Mouse (Mus musculus) Patski (cell line): Measurements from ENCODE around the gene Ggt7. TPM values are rescaled to one million over a fixed set of nuclear protein-coding genes. Genes with fewer than 3 reads are reported as not detected.
"Not testable (repeated sequence)": the region's sequence is repeated elsewhere in the genome, so short reads cannot be mapped to it uniquely, and the experiment has no call there.

Experiments
- ATAC-seq: fragments of 100-300 bp; one replicate; pipeline ENCODE4 v1.8.0; 2021
- CTCF ChIA-PET: fragments of 350-600 bp; sonication (Branson Sonifier 250); formaldehyde crosslinking; loops from one replicate; lab custom pipeline; 2022; ENCODE audit warnings: inconsistent platforms; lab: Charles Lee
- POLR2A ChIA-PET: fragments of 350-600 bp; sonication (Branson Sonifier 250); formaldehyde crosslinking; loops from one replicate; lab custom pipeline; 2022; ENCODE audit warnings: antibody characterized with exemption, inconsistent platforms; lab: Charles Lee
- DNase-seq: peaks from one replicate; pipeline ENCODE4 v3.0.0-alpha.2; 2011; ENCODE audit warnings: low read depth, low spot score
- H3K27me3 ChIP-seq: fragments of 371-371 bp; one replicate; pipeline ENCODE4 v1.5.1; 2021
- CTCF ChIP-seq: fragments of 100-300 bp; IDR thresholded peaks from one replicate; pipeline ENCODE4 v1.5.1; 2021
- in situ Hi-C: fragments of 300-500 bp; cut with MboI; formaldehyde crosslinking; loops from 3 replicates; pipeline ENCODE4 v1.11.1; 2018; ENCODE audit warnings: low pct_unique_long_range_greater_than_20kb, mixed read lengths
- polyA plus RNA-seq: library from polyadenylated mRNA; unstranded; gene quantifications from one replicate; pipeline ENCODE4 v1.2.3, GENCODE M21; 2021

The Ggt7 gene
- polyA plus RNA-seq, 1 experiment from 2014 or later = 27.0 TPM

DNA sequence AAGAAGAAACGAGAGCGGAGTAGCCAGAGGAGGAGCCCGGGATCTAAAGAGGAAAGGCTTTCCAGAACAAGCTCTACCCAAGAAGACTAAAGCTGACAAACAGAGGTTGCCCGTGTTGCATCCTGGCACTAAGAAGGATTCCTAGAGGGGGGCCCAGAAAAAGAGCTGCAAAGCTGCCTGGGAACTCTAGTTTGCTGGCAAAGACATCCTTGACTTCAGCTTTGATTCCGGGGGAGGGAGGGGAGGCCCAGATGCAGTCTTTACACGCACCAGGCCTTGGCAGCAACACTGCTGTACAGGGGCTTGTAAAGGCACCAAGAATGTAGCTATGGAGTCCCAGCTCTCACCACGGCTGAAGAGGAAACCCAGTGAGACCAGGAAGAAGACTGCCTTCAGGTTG lies 64.4 kb downstream of the Ggt7 start:
- no peak for TF ChIP-seq CTCF
- ChIA-PET CTCF (interaction anchor here (1.1 to 1.4 kb wide), 2 partner anchors 10 to 16 kb away, joined by 3 to 5 read pairs; no protein-coding TSS in a partner anchor), POLR2A (no interaction called here)
- ATAC-seq = no peak
- DNase-seq = no peak
- in situ Hi-C loops = no loop called here
- H3K27me3 ChIP-seq = no peaks in the 10 kb centered on the region

DNA sequence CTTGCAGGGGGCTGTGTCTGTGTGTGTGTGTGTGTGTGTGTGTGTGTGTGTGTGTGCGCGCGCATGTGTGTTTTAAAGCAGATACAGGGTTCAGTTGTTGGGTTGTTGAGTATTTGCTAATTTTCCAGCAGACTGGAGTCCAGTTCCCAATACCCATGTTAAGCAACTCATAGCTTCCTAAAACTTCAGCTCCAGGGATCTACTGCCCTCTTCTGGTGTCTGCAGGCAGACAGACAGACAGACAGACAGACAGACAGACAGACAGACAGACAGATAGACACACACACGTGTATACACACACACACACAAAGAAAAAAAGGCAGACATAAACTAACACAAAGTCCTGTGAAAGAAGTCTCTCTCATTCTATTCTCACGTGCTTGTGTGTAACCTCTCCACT lies 66.8 kb downstream of the Ggt7 start:
- DNase-seq (no peak), ATAC-seq (no peak)
- no peak for TF ChIP-seq CTCF
- CTCF ChIA-PET = interaction anchor here (1.4 to 1.6 kb wide), 2 partner anchors 13 to 14 kb away, joined by 3 to 4 read pairs; no protein-coding TSS in a partner anchor
- no peaks in the 10 kb centered on the region for H3K27me3 ChIP-seq
- in situ Hi-C loops = no loop called here
- POLR2A ChIA-PET = no interaction called here

DNA sequence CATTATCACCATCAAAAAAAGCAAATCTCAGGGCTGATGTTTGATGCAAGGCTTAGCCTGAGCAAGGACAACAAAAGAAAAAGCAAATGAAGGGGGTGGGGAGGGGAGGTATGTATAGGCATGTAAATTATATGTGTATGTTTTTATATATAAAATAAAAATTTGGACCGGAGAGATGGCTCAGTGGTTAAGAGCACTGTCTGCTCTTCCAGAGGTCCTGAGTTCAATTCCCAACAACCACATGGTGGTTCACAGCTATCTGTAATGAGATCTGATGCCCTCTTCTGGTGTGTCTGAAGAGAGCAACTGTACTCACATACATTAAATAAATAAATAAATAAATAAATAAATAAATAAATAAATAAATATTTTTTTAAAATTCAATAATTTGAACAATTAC lies 70.1 kb downstream of the Ggt7 start:
- CTCF ChIA-PET, H3K27me3 ChIP-seq, in situ Hi-C loops, DNase-seq, POLR2A ChIA-PET, ATAC-seq: not testable (repeated sequence)

DNA sequence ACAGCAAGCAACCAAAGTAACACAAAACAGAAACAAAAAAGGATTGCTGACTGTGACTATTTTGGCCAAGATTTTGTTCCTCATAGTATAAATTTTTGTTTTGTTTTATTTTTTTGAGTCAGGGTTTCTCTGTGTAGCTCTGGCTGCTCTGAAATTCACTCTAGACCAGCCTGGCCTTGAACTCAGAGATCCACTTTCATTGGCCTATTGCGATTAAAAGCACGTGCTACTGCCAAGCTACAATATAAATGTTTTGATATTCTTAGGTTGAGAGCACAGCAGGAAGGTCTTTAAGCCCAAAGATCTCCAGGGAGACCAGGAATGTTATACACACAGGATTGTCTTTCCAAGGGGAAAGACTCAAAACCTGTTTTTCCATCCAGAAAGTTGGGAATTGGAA lies 74.6 kb downstream of the Ggt7 start:
- POLR2A ChIA-PET = no interaction called here
- in situ Hi-C loops = no loop called here

DNA sequence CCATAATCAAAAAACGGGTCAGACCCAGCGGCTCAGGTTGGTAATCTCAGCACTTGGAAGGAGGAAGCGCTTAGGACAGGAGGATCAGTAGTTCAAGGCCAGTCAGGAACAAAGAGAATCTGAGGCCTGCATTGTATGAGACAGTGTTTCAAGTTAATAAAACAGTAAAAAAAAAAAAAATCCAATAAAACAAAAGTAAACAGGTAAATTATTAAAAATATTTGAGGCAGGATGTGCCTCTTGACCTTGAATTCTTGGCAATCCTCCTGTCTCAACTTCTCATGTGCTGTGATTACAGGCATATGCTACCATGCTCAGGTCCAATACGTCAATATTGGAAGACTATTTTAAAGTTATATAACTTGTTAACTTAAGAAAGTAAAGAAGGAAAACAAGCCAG lies 75.1 kb downstream of the Ggt7 start:
- POLR2A ChIA-PET = no interaction called here
- in situ Hi-C loops = no loop called here
- ATAC-seq (no peak), DNase-seq (no peak)
- no peaks in the 10 kb centered on the region for H3K27me3 ChIP-seq
- TF ChIP-seq CTCF = no peak
- CTCF ChIA-PET = no interaction called here

More for the DNA sequence above, 74.6 kb downstream of the Ggt7 start:
- DNase-seq = peak; percentile 9
- CTCF ChIA-PET = interaction anchor here (0.9 to 1.0 kb wide), 2 partner anchors 10 to 11 kb away, joined by 3 read pairs; no protein-coding TSS in a partner anchor
- ATAC-seq = no peak
- TF ChIP-seq CTCF = no peak
- no peaks in the 10 kb centered on the region for H3K27me3 ChIP-seq

Other genes with a start within 250 kb of the Ggt7 start
- 128 TPM for gene Map1lc3a, start 241.9 kb downstream of the Ggt7 start, polyA plus RNA-seq
- gene Pigu, start 160.8 kb downstream of the Ggt7 start, polyA plus RNA-seq = 50.3 TPM
- gene Trp53inp2, start 137.2 kb downstream of the Ggt7 start, polyA plus RNA-seq = 140 TPM
- 40.0 TPM for gene Ncoa6, start 44.3 kb downstream of the Ggt7 start, polyA plus RNA-seq
- 12.4 TPM for gene Acss2, start 289 bp downstream of the Ggt7 start, polyA plus RNA-seq
- 43.2 TPM for gene Gss, start 74.6 kb upstream of the Ggt7 start, polyA plus RNA-seq
- gene Myh7b, start 93.0 kb upstream of the Ggt7 start, polyA plus RNA-seq = 0.19 TPM
- gene Trpc4ap, start 174.1 kb upstream of the Ggt7 start, polyA plus RNA-seq = 120 TPM
- gene Edem2, start 211.2 kb upstream of the Ggt7 start, polyA plus RNA-seq = 35.4 TPM
- not detected for gene Gm17581, start 217.6 kb upstream of the Ggt7 start, polyA plus RNA-seq
- gene Procr, start 232.9 kb upstream of the Ggt7 start, polyA plus RNA-seq = 4.5 TPM